ENCODE assay signal across 9 mouse cellular contexts in the genomic region with DNA sequence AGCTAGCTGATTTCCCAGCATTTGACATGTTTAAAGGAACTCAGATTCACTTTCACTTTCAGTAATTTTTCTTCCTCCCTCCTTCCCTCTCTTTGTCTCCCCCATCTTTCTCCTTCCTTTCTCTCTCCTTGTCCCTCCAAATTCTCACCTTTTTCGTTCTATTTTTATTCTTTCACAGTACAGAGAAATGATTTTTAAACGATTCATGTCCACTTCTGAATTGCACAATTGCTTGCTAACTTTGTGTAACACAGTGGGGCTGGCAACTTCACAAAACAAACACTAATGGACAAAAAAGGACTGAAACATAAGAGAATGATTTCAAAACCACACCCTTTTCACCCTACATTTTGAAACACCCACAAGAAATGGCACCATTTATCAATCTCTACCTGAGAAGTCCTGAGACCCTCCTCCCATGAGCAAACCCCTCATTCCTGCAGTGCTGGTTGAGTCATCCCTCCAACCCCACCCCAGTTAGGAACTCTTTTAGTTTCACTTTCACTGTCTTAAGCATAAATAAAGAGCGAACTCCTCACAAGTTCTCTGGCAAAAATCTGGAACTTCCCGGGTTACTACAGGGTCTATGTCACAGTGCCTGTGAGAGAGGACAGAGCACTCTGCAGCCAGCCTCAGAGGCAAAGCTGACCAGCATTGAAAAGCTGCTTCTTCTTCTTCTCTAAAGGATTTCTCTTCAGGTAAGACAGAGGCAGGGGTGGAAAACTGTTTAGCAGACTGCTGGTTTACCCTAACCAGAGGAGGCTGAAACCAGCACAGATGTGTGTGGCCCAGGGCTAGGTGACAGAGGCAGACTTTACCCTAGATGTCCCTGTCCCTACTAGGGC. TPM values are rescaled to one million over a fixed set of nuclear protein-coding genes. Genes with fewer than 3 reads are reported as not detected.
DNase-seq lines count a peak whose midpoint lies in the region; ATAC-seq lines count a peak whose summit lies in the region.
"Had no signal": no experiment of that assay in that cellular context is flagged by ENCODE, and none has a peak within 500 bp of the region (broad histone marks: within the 10 kb centered on the region; RNA-seq: fewer than 3 reads in every experiment).

A gene (plus strand): TSS at position 492 of the 845 bp plus-strand sequence.

- peak within 1 kb of the TSS; percentile 21 for H3K4me2 ChIP-seq in embryonic facial prominence, embryonic 13.5 days
- H3K4me2 ChIP-seq in midbrain, embryonic 14.5 days (ENCODE audit: low read length), result no peak within 1 kb of the TSS
- H3K4me2 ChIP-seq: neural tube, embryonic 12.5 days had no signal

- no peak for ATAC-seq in embryonic facial prominence, embryonic 13.5 days (ENCODE audit: insufficient number of reproducible peaks, insufficient read depth, low FRiP score, low TSS enrichment, low read depth)
- ATAC-seq in midbrain, embryonic 14.5 days (ENCODE audit: low FRiP score, low TSS enrichment), result no peak

- 66% methylated on average over 4 of the region's 4 CpGs for WGBS in embryonic facial prominence, embryonic 13.5 days
- 79% methylated on average over 4 of the region's 4 CpGs for WGBS in embryonic facial prominence, embryonic 10.5 days
- WGBS in midbrain, embryonic 14.5 days, result 80% methylated on average over 4 of the region's 4 CpGs

- H3K36me3 ChIP-seq in embryonic facial prominence, embryonic 13.5 days, result no peaks in the 10 kb centered on the region
- no peaks in the 10 kb centered on the region for H3K36me3 ChIP-seq in embryonic facial prominence, embryonic 10.5 days (replicated peaks)
- no peaks in the 10 kb centered on the region for H3K36me3 ChIP-seq in megakaryocyte, embryonic 14.5 days (replicated peaks; ENCODE audit: low read length)
- H3K36me3 ChIP-seq in midbrain, embryonic 14.5 days (ENCODE audit: control insufficient read depth, insufficient read depth, low read length), result no peaks in the 10 kb centered on the region
- H3K36me3 ChIP-seq: neural tube, embryonic 12.5 days had no signal

- no peak within 1 kb of the TSS for H3K9ac ChIP-seq in embryonic facial prominence, embryonic 13.5 days
- H3K9ac ChIP-seq in midbrain, embryonic 14.5 days (replicated peaks; ENCODE audit: low read length), result no peak within 1 kb of the TSS
- H3K9ac ChIP-seq: neural tube, embryonic 12.5 days had no signal

- peak within 1 kb of the TSS; percentile 0; the same call in 1 of the 2 replicates for H3K4me3 ChIP-seq in embryonic facial prominence, embryonic 13.5 days
- no peak within 1 kb of the TSS for H3K4me3 ChIP-seq in embryonic facial prominence, embryonic 10.5 days
- peak within 1 kb of the TSS; percentile 90 for H3K4me3 ChIP-seq in megakaryocyte, embryonic 14.5 days (replicated peaks)
- no peak within 1 kb of the TSS for H3K4me3 ChIP-seq in midbrain, embryonic 14.5 days (replicated peaks; ENCODE audit: low read depth, low read length)
- H3K4me3 ChIP-seq: neural tube, embryonic 12.5 days had no signal

- H3K9me3 ChIP-seq in embryonic facial prominence, embryonic 13.5 days, result no peaks in the 10 kb centered on the region
- no peaks in the 10 kb centered on the region for H3K9me3 ChIP-seq in embryonic facial prominence, embryonic 10.5 days
- no peaks in the 10 kb centered on the region for H3K9me3 ChIP-seq in megakaryocyte, embryonic 14.5 days
- H3K9me3 ChIP-seq in midbrain, embryonic 14.5 days (ENCODE audit: control insufficient read depth, low read length), result no peaks in the 10 kb centered on the region
- H3K9me3 ChIP-seq: neural tube, embryonic 12.5 days had no signal

- no peaks in the 10 kb centered on the region for H3K27me3 ChIP-seq in embryonic facial prominence, embryonic 13.5 days
- H3K27me3 ChIP-seq in embryonic facial prominence, embryonic 10.5 days (replicated peaks; ENCODE audit: low read depth, poor library complexity, severe bottlenecking), result no peaks in the 10 kb centered on the region
- no peaks in the 10 kb centered on the region for H3K27me3 ChIP-seq in megakaryocyte, embryonic 14.5 days (replicated peaks)
- no peaks in the 10 kb centered on the region for H3K27me3 ChIP-seq in midbrain, embryonic 14.5 days (ENCODE audit: control insufficient read depth, insufficient read depth, low read length)
- H3K27me3 ChIP-seq: neural tube, embryonic 12.5 days had no signal

- no peak within 1 kb of the TSS for H3K27ac ChIP-seq in embryonic facial prominence, embryonic 13.5 days
- no peak within 1 kb of the TSS for H3K27ac ChIP-seq in embryonic facial prominence, embryonic 10.5 days (replicated peaks)
- no peak within 1 kb of the TSS for H3K27ac ChIP-seq in midbrain, embryonic 14.5 days (replicated peaks; ENCODE audit: low read depth, low read length)
- H3K27ac ChIP-seq: neural tube, embryonic 12.5 days had no signal

- DNase-seq in embryonic facial prominence, embryonic 10.5 days (ENCODE audit: low spot score), result no peak
- DNase-seq in MN1 (ENCODE audit: low spot score), result peak; percentile 19
- DNase-seq in fibroblast of lung, adult 2 months (ENCODE audit: low read depth), result peak; percentile 61
- DNase-seq in kidney, adult 9 months, result peak; percentile 48
- peak; percentile 26 to 33 for DNase-seq in urinary bladder, postnatal 36 days (ENCODE audit: low spot score in 2 of 2)
- DNase-seq in midbrain, embryonic 14.5 days, result no peak

- H3K4me1 ChIP-seq in embryonic facial prominence, embryonic 13.5 days, result no peaks in the 10 kb centered on the region
- no peaks in the 10 kb centered on the region for H3K4me1 ChIP-seq in embryonic facial prominence, embryonic 10.5 days
- peaks cover 23% of the 10 kb centered on the region for H3K4me1 ChIP-seq in megakaryocyte, embryonic 14.5 days
- H3K4me1 ChIP-seq in midbrain, embryonic 14.5 days (ENCODE audit: control insufficient read depth, insufficient read depth, low read length), result no peaks in the 10 kb centered on the region
- H3K4me1 ChIP-seq: neural tube, embryonic 12.5 days had no signal

RNA-seq across cellular contexts. Expression of the gene that starts here (rescaled TPM):
- 0.26 and 0.28 TPM in 2 replicates for polyA plus RNA-seq in embryonic facial prominence, embryonic 13.5 days (2015; fragmentation: Nextera tagmentation; extraction: Ambion mirVana)
- polyA plus RNA-seq in embryonic facial prominence, embryonic 10.5 days (2016; fragmentation: Nextera tagmentation; extraction: Ambion mirVana), result 0.06 and 0.10 TPM in 2 replicates
- 0.55 TPM in 1 of 2 replicates, not detected in the other for polyA plus RNA-seq in megakaryocyte, embryonic 14.5 days (2012; ENCODE audit: insufficient read depth, low replicate concordance)
- 0.16 and 2.5 TPM in 2 replicates for polyA plus RNA-seq in midbrain, embryonic 14.5 days (2014; fragmentation: Nextera tagmentation; extraction: Ambion mirVana)

Comparison
In these comparisons a context has a peak if more than half of its experiments do, and no peak if none do; other contexts are left out.
1. H3K4me3 ChIP-seq: peak in embryonic facial prominence, embryonic 13.5 days (single experiment) and megakaryocyte, embryonic 14.5 days (single experiment); none in embryonic facial prominence, embryonic 10.5 days (single experiment) and midbrain, embryonic 14.5 days (single experiment).
2. DNase-seq: peak in MN1 (single experiment), fibroblast of lung, adult 2 months (single experiment), kidney, adult 9 months (single experiment) and urinary bladder, postnatal 36 days (2 of 2); none in embryonic facial prominence, embryonic 10.5 days (single experiment) and midbrain, embryonic 14.5 days (single experiment).